In the genomic region with DNA sequence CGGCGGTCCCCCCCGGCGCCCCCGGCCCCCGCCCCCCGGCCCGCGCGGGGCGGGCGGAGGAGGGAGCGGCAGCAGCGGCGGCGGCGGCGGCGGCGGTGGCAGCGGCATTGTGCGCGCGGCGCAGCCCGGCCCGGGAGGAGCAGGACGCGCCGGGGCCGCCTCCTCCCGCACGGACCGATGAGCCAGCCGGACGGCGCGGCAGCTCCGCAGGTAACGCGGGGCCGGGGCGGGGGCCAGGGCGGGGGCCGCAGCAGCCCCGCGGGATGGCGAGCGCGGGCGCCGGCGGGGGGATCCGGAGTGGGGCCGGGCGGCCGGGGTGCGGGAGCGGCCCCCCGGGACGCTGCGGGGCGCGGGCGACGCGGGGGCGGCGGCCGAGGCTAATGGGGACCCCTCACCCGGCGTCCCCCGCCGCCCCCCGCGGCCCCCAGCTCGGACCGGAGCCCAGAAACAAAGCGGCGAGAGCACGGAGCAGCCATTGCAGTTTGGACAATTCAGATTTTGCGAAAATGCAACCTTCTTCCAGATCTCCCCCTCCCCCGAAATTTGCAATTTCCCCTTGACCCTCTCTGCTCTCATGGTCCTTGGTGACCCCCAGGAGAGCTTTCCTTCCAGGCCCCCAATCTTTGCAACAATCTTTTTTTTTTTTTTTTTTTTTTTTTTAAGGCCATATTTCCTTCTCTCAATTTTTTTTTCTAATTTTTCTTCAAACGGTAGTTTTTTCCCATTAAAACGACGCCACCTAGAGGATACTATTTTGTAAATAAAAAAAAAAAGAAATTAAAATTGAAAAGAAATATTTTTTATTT, we compare ENCODE assay signal across 9 mouse cellular contexts. TPM values are rescaled to one million over a fixed set of nuclear protein-coding genes. Genes with fewer than 3 reads are reported as not detected.
DNase-seq lines count a peak whose midpoint lies in the region; TF ChIP-seq lines count a peak whose summit lies in the region.
"Had no signal": no experiment of that assay in that cellular context is flagged by ENCODE, and none has a peak within 500 bp of the region (broad histone marks: within the 10 kb centered on the region; RNA-seq: fewer than 3 reads in every experiment).

A gene (plus strand): TSS at position 77 of the 806 bp plus-strand sequence.

- H3K36me3 ChIP-seq in heart, embryonic 10.5 days, result no peaks in the 10 kb centered on the region

- H3K4me1 ChIP-seq in heart, embryonic 10.5 days, result no peaks in the 10 kb centered on the region
- no peaks in the 10 kb centered on the region for H3K4me1 ChIP-seq in cortical plate, adult 2 months (ENCODE audit: control insufficient read depth, insufficient read depth, low read length)

- H3K27me3 ChIP-seq in heart, embryonic 10.5 days (ENCODE audit: insufficient read depth, poor library complexity, severe bottlenecking), result peaks cover 6% of the 10 kb centered on the region; the same call in 1 of the 2 replicates

- WGBS in heart, embryonic 10.5 days, result 7% methylated on average over 61 of the region's 86 CpGs

- no peak for TF ChIP-seq POLR2A in cortical plate, adult 2 months (IDR thresholded peaks at IDR 0.05; ENCODE audit: extremely low read depth, insufficient read depth, low read length)

- intact Hi-C loops in heart, postnatal 10 days (cut with DNase I), result loop anchor here (5.0 kb wide), 2 partner anchors 152 to 183 kb away; no protein-coding TSS in a partner anchor

- peak within 1 kb of the TSS; percentile 86 for H3K4me3 ChIP-seq in heart, embryonic 10.5 days
- peak within 1 kb of the TSS; percentile 63 for H3K4me3 ChIP-seq in cortical plate, adult 2 months (ENCODE audit: insufficient read depth, low read length)

- no peak for TF ChIP-seq CTCF in cortical plate, adult 2 months (IDR thresholded peaks at IDR 0.05; ENCODE audit: extremely low read depth, insufficient read depth, low read length)

- H3K27ac ChIP-seq in heart, embryonic 10.5 days, result peak within 1 kb of the TSS; percentile 97
- H3K27ac ChIP-seq in cortical plate, adult 2 months (ENCODE audit: insufficient read depth, low read length), result no peak within 1 kb of the TSS

- peak; percentile 69 for DNase-seq in heart, embryonic 10.5 days (ENCODE audit: low spot score)
- no peak for DNase-seq in heart, adult 9 months (ENCODE audit: low spot score in 2 of 2)
- DNase-seq in R1 (ENCODE audit: low read depth, low spot score) (peak; percentile 14), liver (peak; percentile 11)
- DNase-seq in heart, postnatal 10 days, result peak; percentile 35 to 38
- DNase-seq in retina, embryonic 14.5 days (ENCODE audit: low spot score), result peak; percentile 67
- DNase-seq in spleen, adult 18-20 months, result no peak

- H3K9me3 ChIP-seq in heart, embryonic 10.5 days, result no peaks in the 10 kb centered on the region

RNA-seq across cellular contexts. Expression of the gene that starts here (rescaled TPM):
- polyA plus RNA-seq in heart, embryonic 10.5 days (2016; fragmentation: Nextera tagmentation; extraction: Ambion mirVana), result 9.5 and 18.1 TPM in 2 replicates
- polyA plus RNA-seq in cortical plate, adult 2 months (2012; rRNA removed), result 1.8 and 1.9 TPM in 2 replicates
- 1 to 10 TPM; 4.5 to 5.8 TPM for total RNA-seq in heart, postnatal 10 days (2021)
- total RNA-seq: MEL had no signal

Comparison
In these comparisons a context has a peak if more than half of its experiments do, and no peak if none do; other contexts are left out.
1. DNase-seq: peak in heart, embryonic 10.5 days (single experiment), R1 (single experiment), heart, postnatal 10 days (2 of 2), liver (single experiment) and retina, embryonic 14.5 days (single experiment); none in heart, adult 9 months (0 of 2) and spleen, adult 18-20 months (0 of 2).